Mouse (Mus musculus): Measurements from ENCODE around the gene Cmss1. TPM values are rescaled to one million over a fixed set of nuclear protein-coding genes. Genes with fewer than 3 reads are reported as not detected.
A peak's percentile ranks its signal among the peaks of the same experiment; 100 is the strongest.

Cmss1 gene
- total and polyA plus RNA-seq, 2 experiments from 2014 or later, result 12.0 to 43.4 TPM

GRCm38 (mm10) chr16:57419881-57420280 is 186.8 kb downstream of the Cmss1 start:
- Histone ChIP-seq H3K4me3 (ENCODE audit: low read depth, low read length) (no peak overlapping the region), H3K27me3 (ENCODE audit: insufficient read depth, low read length) (no peaks in the 10 kb centered on the region), H3K9me3 (ENCODE audit: low read length) (no peaks in the 10 kb centered on the region), H3K36me3 (ENCODE audit: insufficient read depth) (no peaks in the 10 kb centered on the region), H3K4me1 (ENCODE audit: insufficient read depth) (no peaks in the 10 kb centered on the region), H3K9ac (no peak overlapping the region), H3K27ac (ENCODE audit: low read depth, low read length) (no peak overlapping the region), H3K4me2 (ENCODE audit: low read depth) (no peak overlapping the region)
- DNase-seq (no peak), ATAC-seq (no peak)
- 85% methylated on average over 5 of the region's 5 CpGs for WGBS
- TF ChIP-seq CTCF (IDR thresholded peaks at IDR 0.05; ENCODE audit: low read depth), result no peak

GRCm38 (mm10) chr16:57419332-57419731 is 187.3 kb downstream of the Cmss1 start:
- DNase-seq, result no peak
- Histone ChIP-seq H3K9ac (no peak overlapping the region), H3K27ac (ENCODE audit: low read depth, low read length) (no peak overlapping the region), H3K4me2 (ENCODE audit: low read depth) (no peak overlapping the region), H3K9me3 (ENCODE audit: low read length) (no peaks in the 10 kb centered on the region), H3K36me3 (ENCODE audit: insufficient read depth) (no peaks in the 10 kb centered on the region), H3K27me3 (ENCODE audit: insufficient read depth, low read length) (no peaks in the 10 kb centered on the region), H3K4me3 (ENCODE audit: low read depth, low read length) (no peak overlapping the region), H3K4me1 (ENCODE audit: insufficient read depth) (no peaks in the 10 kb centered on the region)
- no peak for ATAC-seq
- TF ChIP-seq CTCF (IDR thresholded peaks at IDR 0.05; ENCODE audit: low read depth), result no peak
- WGBS, result 78% methylated on average over 5 of the region's 5 CpGs

- WGBS, result 79% methylated on average over 1 of the region's 1 CpGs
- Histone ChIP-seq H3K27ac (ENCODE audit: low read depth, low read length) (no peak overlapping the region), H3K9me3 (ENCODE audit: low read length) (no peaks in the 10 kb centered on the region), H3K9ac (no peak overlapping the region), H3K4me3 (ENCODE audit: low read depth, low read length) (no peak overlapping the region), H3K36me3 (ENCODE audit: insufficient read depth) (no peaks in the 10 kb centered on the region), H3K27me3 (ENCODE audit: insufficient read depth, low read length) (no peaks in the 10 kb centered on the region), H3K4me1 (ENCODE audit: insufficient read depth) (no peaks in the 10 kb centered on the region), H3K4me2 (ENCODE audit: low read depth) (no peak overlapping the region)
- no peak for TF ChIP-seq CTCF (IDR thresholded peaks at IDR 0.05; ENCODE audit: low read depth)
- ATAC-seq (no peak), DNase-seq (no peak)
Measured at GRCm38 (mm10) chr16:57417955-57418354, 188.7 kb downstream of the Cmss1 start.

- H3K27me3 ChIP-seq (ENCODE audit: insufficient read depth, low read length), result no peaks in the 10 kb centered on the region
- H3K36me3 ChIP-seq (ENCODE audit: insufficient read depth), result no peaks in the 10 kb centered on the region
- no peak for DNase-seq
- TF ChIP-seq CTCF (IDR thresholded peaks at IDR 0.05; ENCODE audit: low read depth), result no peak
- no peak overlapping the region for H3K4me3 ChIP-seq (ENCODE audit: low read depth, low read length)
- WGBS, result 87% methylated on average over 9 of the region's 9 CpGs
- H3K27ac ChIP-seq (ENCODE audit: low read depth, low read length), result no peak overlapping the region
- ATAC-seq, result no peak
- no peaks in the 10 kb centered on the region for H3K4me1 ChIP-seq (ENCODE audit: insufficient read depth)
- H3K4me2 ChIP-seq (ENCODE audit: low read depth), result no peak overlapping the region
- no peak overlapping the region for H3K9ac ChIP-seq
- no peaks in the 10 kb centered on the region for H3K9me3 ChIP-seq (ENCODE audit: low read length)
Measured at GRCm38 (mm10) chr16:57417017-57417416, 189.6 kb downstream of the Cmss1 start.

GRCm38 (mm10) chr16:57416049-57416448 is 190.6 kb downstream of the Cmss1 start:
- Histone ChIP-seq H3K4me1 (ENCODE audit: insufficient read depth) (no peaks in the 10 kb centered on the region), H3K27ac (ENCODE audit: low read depth, low read length) (no peak overlapping the region), H3K9me3 (ENCODE audit: low read length) (no peaks in the 10 kb centered on the region), H3K36me3 (ENCODE audit: insufficient read depth) (no peaks in the 10 kb centered on the region), H3K27me3 (ENCODE audit: insufficient read depth, low read length) (no peaks in the 10 kb centered on the region), H3K4me2 (ENCODE audit: low read depth) (no peak overlapping the region), H3K9ac (no peak overlapping the region), H3K4me3 (ENCODE audit: low read depth, low read length) (no peak overlapping the region)
- ATAC-seq, result peak; percentile 48; the same call in 1 of the 2 replicates
- no peak for DNase-seq
- no peak for TF ChIP-seq CTCF (IDR thresholded peaks at IDR 0.05; ENCODE audit: low read depth)
- 35% methylated on average over 2 of the region's 2 CpGs for WGBS

GRCm38 (mm10) chr16:57412766-57413165 is 193.9 kb downstream of the Cmss1 start:
- Histone ChIP-seq H3K9me3 (ENCODE audit: low read length) (no peaks in the 10 kb centered on the region), H3K4me2 (ENCODE audit: low read depth) (no peak overlapping the region), H3K4me1 (ENCODE audit: insufficient read depth) (no peaks in the 10 kb centered on the region), H3K27ac (ENCODE audit: low read depth, low read length) (no peak overlapping the region), H3K4me3 (ENCODE audit: low read depth, low read length) (no peak overlapping the region), H3K9ac (no peak overlapping the region), H3K36me3 (ENCODE audit: insufficient read depth) (no peaks in the 10 kb centered on the region), H3K27me3 (ENCODE audit: insufficient read depth, low read length) (no peaks in the 10 kb centered on the region)
- WGBS, result 60% methylated on average over 4 of the region's 4 CpGs
- TF ChIP-seq CTCF (IDR thresholded peaks at IDR 0.05; ENCODE audit: low read depth), result no peak
- ATAC-seq (no peak), DNase-seq (no peak)

- ATAC-seq (no peak), DNase-seq (no peak)
- H3K27me3 ChIP-seq (ENCODE audit: insufficient read depth, low read length), result no peaks in the 10 kb centered on the region
- H3K36me3 ChIP-seq (ENCODE audit: insufficient read depth), result no peaks in the 10 kb centered on the region
- no peaks in the 10 kb centered on the region for H3K4me1 ChIP-seq (ENCODE audit: insufficient read depth)
- H3K9ac ChIP-seq, result no peak overlapping the region
- H3K9me3 ChIP-seq (ENCODE audit: low read length), result no peaks in the 10 kb centered on the region
- no peak overlapping the region for H3K27ac ChIP-seq (ENCODE audit: low read depth, low read length)
- no peak overlapping the region for H3K4me2 ChIP-seq (ENCODE audit: low read depth)
- no peak overlapping the region for H3K4me3 ChIP-seq (ENCODE audit: low read depth, low read length)
- TF ChIP-seq CTCF (IDR thresholded peaks at IDR 0.05; ENCODE audit: low read depth), result no peak
- 80% methylated on average over 5 of the region's 5 CpGs for whole genome bisulfite sequencing
Measured at GRCm38 (mm10) chr16:57403825-57404224, 202.8 kb downstream of the Cmss1 start.

GRCm38 (mm10) chr16:57402910-57403309 is 203.8 kb downstream of the Cmss1 start:
- Histone ChIP-seq H3K4me3 (ENCODE audit: low read depth, low read length) (no peak overlapping the region), H3K9ac (no peak overlapping the region), H3K9me3 (ENCODE audit: low read length) (no peaks in the 10 kb centered on the region), H3K27me3 (ENCODE audit: insufficient read depth, low read length) (no peaks in the 10 kb centered on the region), H3K4me1 (ENCODE audit: insufficient read depth) (no peaks in the 10 kb centered on the region), H3K36me3 (ENCODE audit: insufficient read depth) (no peaks in the 10 kb centered on the region), H3K27ac (ENCODE audit: low read depth, low read length) (no peak overlapping the region), H3K4me2 (ENCODE audit: low read depth) (no peak overlapping the region)
- no peak for ATAC-seq
- DNase-seq, result no peak
- 84% methylated on average over 4 of the region's 4 CpGs for WGBS
- no peak for TF ChIP-seq CTCF (IDR thresholded peaks at IDR 0.05; ENCODE audit: low read depth)

Data from forebrain, postnatal 0 days (tissue).